Mouse (Mus musculus): ENCODE results near the gene Bsn.

Gene Bsn

GRCm38 (mm10) chr9:108128248-108128647 lies 61.9 kb downstream of the Bsn start:
- in situ Hi-C loops (cut with MboI, MseI) = no loop called here

DNA sequence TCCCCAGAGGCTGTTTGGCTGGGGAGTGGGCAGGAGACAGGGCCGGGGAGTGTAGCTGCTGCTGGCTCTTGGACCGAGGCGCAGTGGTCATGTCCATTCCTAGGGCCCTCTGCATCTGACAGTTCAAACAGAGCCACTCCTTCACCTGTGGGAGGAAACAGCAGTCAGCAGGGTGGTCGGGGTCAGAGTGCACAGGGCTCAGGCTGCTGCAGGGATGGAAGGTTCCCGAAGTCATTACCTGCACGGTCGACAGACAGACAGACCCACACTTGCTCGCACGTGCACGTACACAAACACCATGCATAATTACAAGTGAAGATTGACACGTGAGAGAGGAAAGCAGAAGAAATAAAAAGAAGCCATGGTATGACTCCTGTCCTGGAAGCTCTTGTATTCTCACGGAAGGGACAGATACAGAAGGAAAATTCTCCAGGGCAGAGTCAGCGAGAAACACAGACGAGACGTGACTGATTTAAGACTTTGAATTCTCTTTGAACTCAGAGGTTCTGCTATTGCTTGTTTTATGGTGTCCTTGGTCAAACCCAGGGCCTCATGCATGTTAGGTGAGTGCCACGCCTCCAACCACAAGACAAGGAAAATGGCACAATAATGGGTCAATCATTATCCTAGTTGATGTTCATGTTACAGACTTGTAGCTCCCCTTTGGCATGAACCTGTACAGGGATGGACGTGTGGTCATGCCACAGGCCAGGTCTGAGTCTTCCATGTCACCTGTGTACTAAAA lies 63.6 kb downstream of the Bsn start:
- in situ Hi-C loops (cut with MboI, MseI) = no loop called here

GRCm38 (mm10) chr9:108125731-108126130 lies 64.5 kb downstream of the Bsn start:
- in situ Hi-C loops (cut with MboI, MseI) = no loop called here

DNA sequence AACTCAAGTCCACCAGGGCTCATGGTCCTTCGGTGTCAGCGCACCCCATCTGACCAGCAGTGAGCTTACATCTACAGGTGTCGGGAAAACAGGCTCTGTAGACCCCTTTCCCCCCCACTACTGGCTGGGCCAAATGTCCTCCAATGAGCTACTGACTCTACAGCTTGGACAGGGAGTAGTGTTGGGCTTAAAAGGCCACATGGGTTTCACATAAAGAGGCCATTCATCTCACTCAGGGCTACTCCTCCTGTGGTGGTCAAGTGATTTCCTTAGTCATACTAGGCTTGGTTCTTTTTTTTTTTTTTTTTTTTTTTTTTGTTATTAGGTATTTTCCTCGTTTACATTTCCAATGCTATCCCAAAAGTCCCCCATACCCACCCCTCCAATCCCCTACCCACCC lies 66.3 kb downstream of the Bsn start:
- in situ Hi-C loops (cut with MboI, MseI) = no loop called here

- in situ Hi-C loops (cut with MboI, MseI) = no loop called here
These were observed 68.8 kb downstream of the Bsn start for GRCm38 (mm10) chr9:108121170-108121969.

GRCm38 (mm10) chr9:108120671-108121070 lies 69.5 kb downstream of the Bsn start:
- in situ Hi-C loops (cut with MboI, MseI) = no loop called here

DNA sequence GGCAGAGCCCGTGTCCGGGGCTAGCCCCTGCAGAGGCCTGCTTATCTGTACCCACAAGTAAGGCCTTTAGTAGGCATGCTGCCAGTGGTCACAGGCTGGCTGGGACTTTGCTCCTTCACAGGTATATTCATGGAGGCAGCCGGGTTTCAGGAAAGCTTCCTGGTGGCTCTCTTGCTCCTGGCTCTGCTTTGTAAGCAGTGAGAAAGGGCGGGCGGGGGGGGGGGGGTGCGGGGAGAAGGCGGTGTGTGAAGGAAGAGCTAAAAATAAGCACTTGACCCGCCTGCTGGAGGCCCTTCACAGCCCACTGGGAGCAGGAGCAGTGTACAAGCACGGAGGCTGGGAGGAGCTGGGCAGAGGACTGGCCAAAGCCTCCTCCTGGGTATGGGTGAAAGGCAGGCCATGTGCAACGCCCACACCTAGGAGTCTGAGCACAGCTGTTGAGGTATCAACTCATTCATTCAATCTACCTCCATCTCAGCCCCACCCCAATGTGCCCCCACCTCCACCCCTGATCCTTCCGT lies 70.2 kb downstream of the Bsn start:
- in situ Hi-C loops (cut with MboI, MseI) = no loop called here

GRCm38 (mm10) chr9:108117143-108117542 lies 73.0 kb downstream of the Bsn start:
- in situ Hi-C loops (cut with MboI, MseI) = no loop called here

DNA sequence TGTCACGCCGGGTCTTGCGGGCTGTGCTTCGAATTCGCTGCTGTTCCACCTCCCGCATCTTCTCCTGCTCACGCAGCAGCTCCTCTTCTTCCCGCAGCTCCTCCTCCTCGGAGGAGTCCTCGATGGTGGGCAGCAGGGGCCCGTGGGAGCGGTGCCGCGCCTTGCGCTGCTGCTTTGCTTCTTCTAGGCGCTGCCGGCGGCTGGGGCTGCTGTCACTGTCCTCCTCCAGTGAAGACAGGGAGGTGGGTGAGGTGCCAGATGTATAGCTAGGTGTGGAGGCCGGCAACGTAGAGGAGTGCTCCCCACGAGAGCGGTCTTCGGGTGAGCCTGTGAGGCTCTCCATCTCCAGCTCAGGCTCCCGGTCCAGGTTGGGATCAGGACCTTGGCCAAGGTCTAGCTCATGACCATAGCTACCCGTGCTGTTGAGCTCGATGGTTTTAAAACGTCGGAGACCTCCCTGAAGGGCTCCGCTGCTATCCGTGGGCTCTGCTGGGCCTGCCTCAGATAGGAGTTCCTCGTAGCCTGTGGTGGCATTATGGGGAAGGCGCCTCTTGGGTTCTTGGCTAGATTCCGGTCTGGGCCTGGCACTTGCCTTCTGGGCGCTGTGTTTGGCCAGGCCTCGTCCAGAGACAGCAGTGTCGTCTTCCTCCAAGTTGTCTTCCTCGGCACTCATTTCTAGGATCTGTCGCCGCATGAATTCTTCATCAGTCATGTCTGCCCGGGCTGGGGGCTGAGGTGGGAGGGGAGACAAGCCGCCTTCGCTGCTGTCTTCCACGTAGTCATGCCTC lies 74.7 kb downstream of the Bsn start:
- in situ Hi-C loops (cut with MboI, MseI) = no loop called here

DNA sequence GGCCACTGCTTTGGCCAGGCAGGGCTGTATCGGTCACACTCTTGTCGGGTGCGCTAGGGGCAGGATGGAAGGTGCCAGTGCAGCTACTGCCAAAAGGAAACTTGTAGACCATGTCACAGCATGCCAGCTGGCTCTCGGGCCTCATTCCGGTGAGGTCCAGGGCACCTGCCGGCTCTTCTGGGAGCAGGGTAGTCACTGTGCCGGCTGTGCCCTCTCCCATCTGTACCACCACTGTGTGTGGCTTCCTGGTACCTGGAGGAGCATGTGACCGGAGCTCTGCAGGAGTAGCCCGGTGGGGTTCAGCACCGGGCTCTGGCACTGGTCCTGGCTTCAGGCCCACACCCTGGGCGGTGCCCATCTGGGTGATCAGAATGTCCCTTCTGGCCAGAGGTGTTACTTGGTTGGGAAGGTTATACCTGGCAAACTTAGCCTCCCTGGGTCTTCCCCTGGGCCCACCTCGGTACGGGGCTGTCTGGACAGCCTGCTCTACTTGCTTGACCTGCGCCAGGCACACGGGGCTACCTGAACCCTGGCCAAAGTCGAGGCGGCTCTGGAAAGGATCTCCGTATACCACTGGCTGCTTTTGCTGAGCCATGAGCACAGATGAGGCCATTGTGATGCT lies 77.4 kb downstream of the Bsn start:
- in situ Hi-C loops (cut with MboI, MseI) = no loop called here

- in situ Hi-C loops (cut with MboI, MseI) = no loop called here
These were observed 78.5 kb downstream of the Bsn start for GRCm38 (mm10) chr9:108111593-108112121.

GRCm38 (mm10) chr9:108111101-108111592 lies 79.0 kb downstream of the Bsn start:
- in situ Hi-C loops (cut with MboI, MseI) = no loop called here

DNA sequence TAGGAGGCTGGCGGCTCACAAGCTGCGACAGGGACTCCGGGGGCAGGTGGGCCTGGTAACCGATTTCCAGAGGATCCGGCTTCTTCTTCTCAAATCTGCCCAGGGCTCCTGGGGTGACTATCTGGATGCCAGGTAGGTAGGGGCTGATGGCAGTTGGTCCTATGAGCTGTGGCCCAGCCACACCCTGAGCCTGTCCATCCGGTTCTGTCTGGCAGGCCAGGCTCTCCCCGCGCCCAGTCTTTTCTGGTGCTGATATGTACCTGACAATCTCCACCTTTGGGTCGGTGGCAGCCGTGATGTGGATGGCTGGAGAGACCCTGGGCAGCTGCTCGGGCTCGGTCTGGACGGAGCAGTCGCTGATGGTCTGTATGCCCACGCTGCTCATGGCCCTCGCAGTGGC lies 80.0 kb downstream of the Bsn start:
- in situ Hi-C loops (cut with MboI, MseI) = no loop called here

DNA sequence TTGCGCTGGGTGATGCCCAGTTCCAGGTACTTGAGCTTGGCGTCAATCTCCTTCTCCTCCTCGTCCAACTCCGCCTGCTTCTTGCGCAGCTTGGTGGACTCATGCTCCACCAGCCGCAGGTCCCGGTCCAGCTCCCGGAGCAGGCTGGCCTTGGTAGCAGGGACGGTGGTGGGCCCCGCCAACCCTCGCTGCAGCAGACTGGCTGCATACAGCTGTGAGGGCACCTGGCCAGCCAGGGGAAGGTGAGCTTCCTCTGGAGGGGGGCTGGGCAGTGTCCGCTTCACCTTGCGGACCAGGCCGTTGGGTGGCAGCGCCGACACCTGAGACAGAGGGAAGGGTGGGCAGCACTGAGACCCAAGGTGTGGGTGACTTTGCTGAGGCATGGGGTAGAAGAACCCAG lies 82.3 kb downstream of the Bsn start:
- in situ Hi-C loops (cut with MboI, MseI) = no loop called here

DNA sequence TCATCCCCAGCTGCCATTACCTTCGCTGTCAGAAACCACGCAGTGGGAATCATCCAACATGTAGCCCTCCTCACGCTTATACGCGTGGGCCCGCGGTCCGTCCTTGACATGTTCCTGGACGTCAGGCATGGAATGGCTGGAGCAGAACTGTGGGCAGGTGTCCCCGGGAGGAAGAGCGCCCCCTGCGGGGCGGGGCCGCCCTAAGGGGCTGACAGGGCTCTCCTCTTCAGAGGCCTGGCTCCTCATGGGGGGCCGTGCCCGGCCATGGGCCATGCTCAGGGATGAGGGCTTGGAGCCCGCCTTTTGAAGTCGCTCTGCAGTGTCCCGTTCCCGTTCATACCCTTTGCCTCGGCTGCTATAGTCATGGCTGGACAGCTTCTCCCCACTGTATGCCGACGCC lies 84.1 kb downstream of the Bsn start:
- in situ Hi-C loops (cut with MboI, MseI) = no loop called here

DNA sequence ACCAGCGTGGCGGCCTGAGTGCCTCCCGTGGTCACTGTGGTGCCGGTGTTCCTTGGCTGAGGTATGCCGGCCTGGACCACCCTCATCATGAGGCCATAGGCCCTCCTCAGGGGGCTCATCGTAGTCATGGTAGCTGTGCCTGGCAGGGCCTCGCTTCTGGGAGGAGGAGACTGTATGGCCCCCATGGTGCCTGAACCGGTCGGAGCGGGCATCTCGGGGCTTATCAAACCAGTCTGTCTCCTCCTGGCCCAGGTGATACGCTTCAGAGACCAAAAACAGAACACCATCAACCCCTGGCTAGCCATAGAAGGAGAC lies 84.7 kb downstream of the Bsn start:
- in situ Hi-C loops (cut with MboI, MseI) = no loop called here

DNA sequence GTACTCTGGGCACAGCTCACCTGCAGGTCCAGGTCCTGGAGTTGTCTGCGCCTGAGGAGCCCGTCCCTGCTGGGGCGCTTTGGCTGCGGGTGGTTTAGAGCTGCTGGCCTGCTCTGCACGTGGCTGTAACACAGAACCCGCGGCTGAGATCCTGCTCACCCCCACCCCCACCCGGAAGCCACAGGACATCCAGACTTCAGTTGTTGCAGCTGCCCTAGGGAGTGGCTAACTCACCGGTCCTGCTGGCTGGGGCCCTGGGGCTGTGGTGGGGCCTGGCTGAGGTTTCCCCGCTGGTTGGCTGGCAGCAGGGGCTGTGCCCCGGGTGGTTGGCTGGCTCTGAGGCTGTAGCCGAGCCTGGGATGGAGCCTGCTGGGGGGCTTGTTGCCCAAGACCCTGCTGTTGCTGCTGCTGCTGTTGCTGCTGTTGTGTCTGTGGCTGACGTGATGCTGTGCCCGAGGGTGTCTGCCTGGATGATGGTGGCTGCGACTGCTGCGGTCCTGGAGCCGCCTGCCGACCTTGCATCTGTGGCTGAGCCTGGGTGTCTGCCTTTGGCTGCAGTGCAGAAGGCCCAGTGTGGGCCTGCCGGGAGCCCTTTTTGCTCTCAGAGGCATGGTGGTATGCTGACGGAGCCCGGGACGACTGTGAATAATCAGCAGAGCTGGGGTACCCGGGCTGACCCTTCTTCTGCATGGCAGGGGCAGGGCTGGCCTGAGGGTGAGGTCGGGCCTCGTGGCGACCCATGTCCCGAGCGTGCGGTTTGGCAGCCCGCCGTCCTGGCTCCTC lies 85.2 kb downstream of the Bsn start:
- in situ Hi-C loops (cut with MboI, MseI) = loop anchor here in 1 of 2 experiments (5.0 kb wide), 1 partner anchor 102 kb away; no protein-coding TSS in a partner anchor

DNA sequence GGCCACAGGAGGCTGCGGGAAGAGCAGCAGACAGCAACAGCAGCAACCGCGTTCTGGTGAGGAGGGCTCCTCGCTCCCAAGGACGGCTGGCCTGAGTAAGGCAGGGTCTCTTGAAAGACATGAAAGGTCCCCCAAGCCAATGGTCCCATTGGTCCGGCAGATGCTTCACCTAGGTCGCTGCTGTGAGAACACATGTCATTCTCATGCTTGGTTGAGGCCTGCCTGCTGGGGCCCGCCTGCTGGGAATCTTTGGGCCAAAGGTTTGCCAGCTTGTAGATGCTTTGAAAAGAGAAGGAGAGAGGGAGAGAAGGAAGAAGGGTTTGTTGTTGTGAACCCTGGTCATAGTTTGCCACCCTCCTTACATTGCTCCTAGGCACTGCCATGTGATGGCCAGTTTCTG lies 90.6 kb downstream of the Bsn start:
- in situ Hi-C loops (cut with MboI, MseI) = loop anchor here (5.0 kb wide), 3 partner anchors 38 to 108 kb away; no protein-coding TSS in a partner anchor

DNA sequence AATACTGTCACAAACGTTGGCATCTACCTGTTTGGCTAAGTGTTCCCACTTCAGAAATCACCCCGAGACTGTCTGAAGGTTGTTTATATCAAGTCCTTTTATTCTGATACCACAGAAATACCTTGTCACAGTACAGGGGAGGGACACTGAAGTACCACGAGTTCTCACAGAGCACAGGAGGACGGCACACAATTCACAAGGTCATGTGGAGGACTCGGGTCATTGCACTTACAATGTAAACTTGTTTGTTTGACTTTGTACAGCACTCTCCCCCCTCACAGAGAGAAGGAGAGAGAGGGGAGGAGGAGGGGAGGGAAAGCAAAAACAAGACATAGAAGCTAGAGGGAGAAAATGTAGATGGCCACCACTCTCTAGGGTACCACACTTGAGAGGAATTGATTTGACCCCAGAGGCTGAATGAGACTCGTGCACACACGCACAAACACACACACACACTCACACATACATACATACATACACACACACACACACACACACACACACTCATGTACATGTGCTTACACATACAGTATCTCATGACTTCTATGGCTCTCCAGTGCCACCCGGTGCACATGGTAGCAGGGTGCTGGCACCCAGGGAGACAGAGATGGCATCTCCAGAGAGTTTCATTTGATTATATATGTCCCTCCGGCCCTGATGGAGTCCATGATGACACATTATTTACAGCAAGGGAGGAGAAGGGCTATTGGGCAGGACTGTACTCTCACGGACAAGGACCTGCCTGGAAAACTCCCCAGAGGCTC lies 94.1 kb downstream of the Bsn start:
- in situ Hi-C loops (cut with MboI, MseI) = loop anchor here (5.0 kb wide), 2 partner anchors 41 to 106 kb away; no protein-coding TSS in a partner anchor
